Mouse (Mus musculus) intestine, postnatal 0 days (tissue): ENCODE measurements at regions not wholly inside any gene's neighbourhood (a gene's known extent, or its start where the extent isn't known, plus 50 kb on each side); places are given as distances from the start of the nearest gene placed in this dataset.

ENCODE experiments used
- ATAC-seq: fragments of 200-750 bp; cut with Nextera tagmentation; 2 replicates; pipeline ENCODE4 v1.8.0; 2017; ENCODE audit warnings: mild to moderate bottlenecking, moderate TSS enrichment, moderate library complexity
- H3K27ac ChIP-seq: fragments of 300-500 bp; sonication (generic); 2 replicates; pipeline ENCODE4 v1.5.1; 2014; ENCODE audit warnings: mild to moderate bottlenecking, low read depth, low read length, moderate library complexity
- H3K27me3 ChIP-seq: fragments of 300-500 bp; sonication (generic); replicated peaks from 2 replicates; pipeline ENCODE4 v1.6.1; 2014; ENCODE audit warnings: low read length, mixed read lengths; ENCODE audit not compliant: control insufficient read depth, insufficient read depth
- H3K36me3 ChIP-seq: fragments of 300-500 bp; sonication (generic); 2 replicates; pipeline ENCODE4 v1.6.1; 2014; ENCODE audit warnings: mild to moderate bottlenecking, moderate library complexity; ENCODE audit not compliant: control insufficient read depth, insufficient read depth
- H3K4me1 ChIP-seq: fragments of 300-500 bp; sonication (generic); replicated peaks from 2 replicates; pipeline ENCODE4 v1.6.1; 2014; ENCODE audit warnings: antibody characterized with exemption, low read length, mixed read lengths; ENCODE audit not compliant: control insufficient read depth, insufficient read depth
- H3K4me2 ChIP-seq: fragments of 300-500 bp; sonication (generic); replicated peaks from 2 replicates; pipeline ENCODE4 v1.6.1; 2014; ENCODE audit warnings: low read depth, mild to moderate bottlenecking, moderate library complexity
- H3K4me3 ChIP-seq: fragments of 300-500 bp; sonication (generic); 2 replicates; pipeline ENCODE4 v1.5.1; 2014; ENCODE audit warnings: low read depth, low read length
- H3K9ac ChIP-seq: fragments of 300-500 bp; sonication (generic); 2 replicates; pipeline ENCODE4 v1.6.1; 2014; ENCODE audit warnings: mild to moderate bottlenecking, low read depth, low read length
- H3K9me3 ChIP-seq: fragments of 300-500 bp; sonication (generic); 2 replicates; pipeline ENCODE4 v1.6.1; 2016; ENCODE audit warnings: mixed run types; ENCODE audit not compliant: control insufficient read depth
- CTCF ChIP-seq: sonication (generic); IDR thresholded peaks from 2 replicates; pipeline ENCODE4 v1.5.1; 2016; ENCODE audit warnings: low read depth, mild to moderate bottlenecking, control low read depth, antibody characterized with exemption, moderate library complexity
- WGBS: fragments of 180-500 bp; shearing (Covaris S2); extraction: QIAGEN DNeasy Blood & Tissue Kit; methylation state at CpG from one replicate; pipeline ENCODE4 v1.1.7; 2014; 5-methylcytosine and 5-hydroxymethylcytosine counted together

DNA sequence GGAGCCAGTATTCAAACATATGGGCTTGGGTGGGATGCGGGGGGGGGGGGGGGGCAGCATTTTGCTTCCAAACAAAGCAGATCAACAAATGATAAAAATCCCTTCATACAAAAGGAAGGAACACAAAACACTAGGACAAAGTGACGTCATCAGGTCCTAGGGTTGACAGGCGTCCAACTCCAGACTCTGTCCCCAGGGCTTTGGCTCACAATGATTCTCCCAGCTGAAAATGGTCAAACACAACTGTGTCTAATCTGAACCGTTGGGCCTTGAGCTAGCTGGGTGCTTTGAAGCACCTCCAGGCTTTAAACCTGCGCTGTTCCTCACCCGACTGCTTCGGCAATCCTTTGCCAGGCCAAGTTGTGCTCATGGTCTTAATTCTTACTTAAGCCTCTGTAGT is 64.1 kb upstream of the Myo10 start:
- H3K36me3 ChIP-seq: no peaks in the 10 kb centered on the region
- no peaks in the 10 kb centered on the region for H3K27me3 ChIP-seq
- no peak for ATAC-seq
- 78% methylated on average over 6 of the region's 7 CpGs for WGBS
- H3K4me3 ChIP-seq: no peak overlapping the region
- no peaks in the 10 kb centered on the region for H3K4me1 ChIP-seq
- no peak overlapping the region for H3K4me2 ChIP-seq
- H3K9me3 ChIP-seq: no peaks in the 10 kb centered on the region
- no peak for TF ChIP-seq CTCF
- H3K27ac ChIP-seq: no peak overlapping the region
- no peak overlapping the region for H3K9ac ChIP-seq

DNA sequence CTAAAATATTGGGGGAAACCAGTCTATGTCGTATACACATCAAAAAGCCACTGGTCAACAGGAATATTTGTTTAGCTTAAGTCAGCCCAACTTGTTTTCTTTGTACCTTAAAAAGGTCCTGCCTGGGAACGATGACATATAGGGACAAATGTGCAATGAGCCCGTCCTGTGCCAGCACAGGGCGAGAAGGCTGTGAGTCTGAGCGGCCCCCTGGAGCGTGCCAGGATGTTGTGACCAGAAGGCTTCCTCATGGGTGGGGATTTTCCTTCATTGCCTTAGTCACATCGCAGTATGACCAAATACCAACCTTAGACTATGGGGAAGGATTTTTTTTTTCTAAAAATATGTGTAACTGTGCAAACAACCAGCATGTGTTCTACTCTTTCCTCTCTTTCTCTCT is 58.7 kb upstream of the Myo10 start:
- Histone ChIP-seq H3K36me3 (no peaks in the 10 kb centered on the region), H3K4me2 (no peak overlapping the region), H3K27me3 (no peaks in the 10 kb centered on the region), H3K4me1 (no peaks in the 10 kb centered on the region), H3K9me3 (no peaks in the 10 kb centered on the region), H3K4me3 (no peak overlapping the region), H3K27ac (no peak overlapping the region), H3K9ac (no peak overlapping the region)
- 71% methylated on average over 7 of the region's 7 CpGs for WGBS
- ATAC-seq: no peak
- no peak for TF ChIP-seq CTCF

DNA sequence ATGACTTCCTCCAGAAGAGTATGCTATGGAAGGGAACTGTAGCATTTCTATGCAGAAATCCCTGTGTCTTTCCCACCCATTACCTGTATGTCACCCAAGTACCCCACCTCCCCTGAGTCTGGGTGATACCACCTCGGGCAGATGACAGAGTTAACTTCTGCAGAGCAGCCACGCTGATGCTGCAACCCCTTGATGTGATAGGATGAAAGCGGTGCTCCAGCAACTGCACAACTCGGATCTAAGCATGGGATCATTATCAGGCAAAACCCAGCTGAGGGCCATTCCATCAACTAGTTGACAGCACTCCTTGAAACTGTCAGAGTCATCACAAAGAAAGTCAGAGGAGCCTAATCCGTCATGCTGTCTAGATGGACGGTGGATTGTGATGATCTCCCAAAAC is 49.8 kb upstream of the Myo10 start:
- Histone ChIP-seq H3K9me3 (no peaks in the 10 kb centered on the region), H3K4me3 (no peak overlapping the region), H3K9ac (no peak overlapping the region), H3K27ac (no peak overlapping the region), H3K4me1 (no peaks in the 10 kb centered on the region), H3K36me3 (no peaks in the 10 kb centered on the region), H3K4me2 (no peak overlapping the region), H3K27me3 (no peaks in the 10 kb centered on the region)
- no peak for TF ChIP-seq CTCF
- 56% methylated on average over 6 of the region's 6 CpGs for WGBS
- ATAC-seq: no peak
